Mouse (Mus musculus) limb, embryonic 14.5 days (tissue): ENCODE data around the gene Eif4g3. TPM values are rescaled to one million over a fixed set of nuclear protein-coding genes. Genes with fewer than 3 reads are reported as not detected.

Source experiments
- ATAC-seq: fragments of 200-750 bp; cut with Nextera tagmentation; 2 replicates; pipeline ENCODE4 v1.8.0; 2017; ENCODE audit warnings: low read depth, moderate number of reproducible peaks, moderate TSS enrichment; ENCODE audit not compliant: low FRiP score
- DNase-seq: peaks from one replicate; pipeline ENCODE4 v3.0.0-alpha.2; 2015; ENCODE audit warnings: low spot score
- H3K27ac ChIP-seq: fragments of 300-500 bp; sonication (generic); replicated peaks from 2 replicates; pipeline ENCODE4 v1.5.1; 2014; ENCODE audit warnings: low read depth, mild to moderate bottlenecking, low read length, moderate library complexity, mixed read lengths
- H3K27me3 ChIP-seq: fragments of 300-500 bp; sonication (generic); 2 replicates; pipeline ENCODE4 v1.6.1; 2014; ENCODE audit warnings: low read length, mixed read lengths; ENCODE audit not compliant: control insufficient read depth, insufficient read depth
- H3K36me3 ChIP-seq: fragments of 300-500 bp; sonication (generic); 2 replicates; pipeline ENCODE4 v1.6.1; 2014; ENCODE audit warnings: mild to moderate bottlenecking, low read length, moderate library complexity, mixed read lengths; ENCODE audit not compliant: control insufficient read depth, insufficient read depth
- H3K4me1 ChIP-seq: fragments of 300-500 bp; sonication (generic); 2 replicates; pipeline ENCODE4 v1.6.1; 2014; ENCODE audit warnings: antibody characterized with exemption, low read length, mixed read lengths; ENCODE audit not compliant: control insufficient read depth, insufficient read depth
- H3K4me2 ChIP-seq: fragments of 300-500 bp; sonication (generic); replicated peaks from 2 replicates; pipeline ENCODE4 v1.6.1; 2014; ENCODE audit warnings: low read depth, mild to moderate bottlenecking, low read length, moderate library complexity; ENCODE audit not compliant: severe bottlenecking
- H3K4me3 ChIP-seq: fragments of 300-500 bp; sonication (generic); replicated peaks from 2 replicates; pipeline ENCODE4 v1.5.1; 2014; ENCODE audit warnings: low read length
- H3K9ac ChIP-seq: fragments of 300-500 bp; sonication (generic); 2 replicates; pipeline ENCODE4 v1.6.1; 2014; ENCODE audit warnings: mild to moderate bottlenecking, low read depth, low read length, moderate library complexity; ENCODE audit not compliant: severe bottlenecking
- H3K9me3 ChIP-seq: fragments of 300-500 bp; sonication (generic); 2 replicates; pipeline ENCODE4 v1.6.1; 2016; ENCODE audit warnings: low read length; ENCODE audit not compliant: control insufficient read depth
- POLR2A ChIP-seq: fragments of 200-500 bp; IDR thresholded peaks from 2 replicates; pipeline ENCODE4 v1.8.0; 2012; ENCODE audit warnings: inconsistent platforms, mild to moderate bottlenecking, moderate library complexity, borderline replicate concordance; ENCODE audit not compliant: insufficient read depth, insufficient read length; ENCODE audit errors: extremely low read depth
- WGBS: fragments of 180-500 bp; shearing (Covaris S2); extraction: QIAGEN DNeasy Blood & Tissue Kit; methylation state at CpG from one replicate; pipeline ENCODE4 v1.1.7; 2014; 5-methylcytosine and 5-hydroxymethylcytosine counted together
- polyA plus RNA-seq, 2 experiments: library from polyadenylated mRNA; depleted of rRNA in 1 of 2; stranded (reverse) in 1 of 2; unstranded in 1 of 2; fragments of >200 nt; fragmentation: Nextera tagmentation in 1 of 2; extraction: Ambion mirVana in 1 of 2; gene quantifications; 2 replicates each; pipeline versions ENCODE4 v1.2.1 to v1.2.3; 2012 to 2014

The Eif4g3 gene
- polyA plus RNA-seq, 2 experiments: 38.7 to 106 TPM

DNA sequence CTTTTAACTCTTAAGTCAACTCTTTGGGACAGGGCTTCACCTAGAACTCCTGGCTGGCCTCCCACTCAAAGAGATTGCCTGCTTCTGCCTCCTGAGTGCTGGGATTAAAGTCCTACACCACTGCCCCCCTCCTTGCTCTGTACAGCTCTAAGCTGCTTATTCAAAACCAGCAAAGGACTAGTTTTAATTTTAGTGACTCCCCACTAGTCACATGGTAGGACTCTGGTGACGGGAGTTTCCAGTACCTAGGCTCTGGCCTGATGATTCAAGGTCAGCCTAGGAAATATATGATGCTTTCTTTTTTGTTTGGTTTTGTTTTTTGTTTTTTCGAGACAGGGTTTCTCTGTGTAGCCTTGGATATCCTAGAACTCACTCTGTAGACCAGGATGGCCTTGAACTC is 172.0 kb downstream of the Eif4g3 start:
- no peak overlapping the region for H3K4me2 ChIP-seq
- peaks cover 88% of the 10 kb centered on the region for H3K36me3 ChIP-seq
- no peaks in the 10 kb centered on the region for H3K27me3 ChIP-seq
- DNase-seq: no peak
- H3K9me3 ChIP-seq: no peaks in the 10 kb centered on the region
- H3K9ac ChIP-seq: no peak overlapping the region
- H3K27ac ChIP-seq: no peak overlapping the region
- no peak for ATAC-seq
- WGBS: 97% methylated on average over 2 of the region's 2 CpGs
- no peak overlapping the region for H3K4me3 ChIP-seq
- TF ChIP-seq POLR2A: no peak
- H3K4me1 ChIP-seq: no peaks in the 10 kb centered on the region

DNA sequence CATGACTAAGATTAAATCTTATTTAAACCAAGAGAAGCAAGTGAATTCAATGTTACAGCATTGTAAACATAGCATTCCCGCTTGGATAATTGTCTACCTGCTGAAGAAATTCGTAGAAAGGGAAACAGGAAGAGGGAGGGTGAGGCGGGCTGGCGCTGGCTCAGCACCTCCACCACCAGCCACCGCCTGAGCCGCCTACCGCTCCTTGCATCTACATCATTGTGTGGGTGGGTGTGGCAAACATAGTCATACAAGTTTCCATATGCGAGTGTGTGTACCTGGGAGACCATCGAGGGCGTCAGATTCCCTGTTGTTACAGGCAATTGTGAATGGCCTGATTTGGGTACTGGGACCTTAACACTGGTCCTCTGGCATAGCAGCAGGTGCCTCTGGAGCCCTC is 173.7 kb downstream of the Eif4g3 start:
- no peaks in the 10 kb centered on the region for H3K4me1 ChIP-seq
- no peak overlapping the region for H3K9ac ChIP-seq
- H3K4me3 ChIP-seq: no peak overlapping the region
- 91% methylated on average over 10 of the region's 10 CpGs for WGBS
- H3K9me3 ChIP-seq: no peaks in the 10 kb centered on the region
- no peak for DNase-seq
- no peak overlapping the region for H3K27ac ChIP-seq
- no peak for TF ChIP-seq POLR2A
- no peak overlapping the region for H3K4me2 ChIP-seq
- H3K36me3 ChIP-seq: peaks cover 87% of the 10 kb centered on the region
- H3K27me3 ChIP-seq: no peaks in the 10 kb centered on the region
- ATAC-seq: no peak

DNA sequence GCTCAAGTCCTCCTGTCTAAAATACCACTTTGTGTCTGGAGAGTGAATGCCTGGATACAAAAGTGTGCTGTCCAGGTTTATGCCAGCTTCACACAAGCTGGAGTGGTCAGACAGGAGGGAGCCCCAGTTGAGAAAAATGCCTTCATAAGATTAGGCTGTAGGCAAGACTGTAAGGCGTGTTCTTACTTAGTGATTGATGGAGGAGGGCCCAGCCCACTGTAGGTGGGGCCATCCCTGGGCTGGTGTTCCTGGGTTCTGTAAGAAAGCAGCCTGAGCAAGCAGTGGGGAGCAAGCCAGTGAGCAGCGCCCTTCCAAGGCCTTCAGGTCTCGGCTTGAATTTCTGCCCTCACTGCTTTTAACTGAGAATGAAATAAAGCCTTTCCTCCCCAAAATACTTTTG is 175.3 kb downstream of the Eif4g3 start:
- no peak for TF ChIP-seq POLR2A
- DNase-seq: no peak
- Histone ChIP-seq H3K27ac (no peak overlapping the region), H3K36me3 (peaks cover 90% of the 10 kb centered on the region), H3K4me2 (no peak overlapping the region), H3K9ac (no peak overlapping the region), H3K9me3 (no peaks in the 10 kb centered on the region), H3K27me3 (no peaks in the 10 kb centered on the region), H3K4me1 (no peaks in the 10 kb centered on the region), H3K4me3 (no peak overlapping the region)
- WGBS: 72% methylated on average over 3 of the region's 3 CpGs
- ATAC-seq: no peak

- Histone ChIP-seq H3K4me3 (no peak overlapping the region), H3K36me3 (peaks cover 92% of the 10 kb centered on the region), H3K4me2 (no peak overlapping the region), H3K9ac (no peak overlapping the region), H3K27me3 (no peaks in the 10 kb centered on the region), H3K9me3 (no peaks in the 10 kb centered on the region), H3K4me1 (no peaks in the 10 kb centered on the region), H3K27ac (no peak overlapping the region)
- ATAC-seq (no peak), DNase-seq (no peak)
- 94% methylated on average over 4 of the region's 4 CpGs for WGBS
- no peak for TF ChIP-seq POLR2A
Measured at GRCm38 (mm10) chr4:138169420-138169819, 176.6 kb downstream of the Eif4g3 start.

DNA sequence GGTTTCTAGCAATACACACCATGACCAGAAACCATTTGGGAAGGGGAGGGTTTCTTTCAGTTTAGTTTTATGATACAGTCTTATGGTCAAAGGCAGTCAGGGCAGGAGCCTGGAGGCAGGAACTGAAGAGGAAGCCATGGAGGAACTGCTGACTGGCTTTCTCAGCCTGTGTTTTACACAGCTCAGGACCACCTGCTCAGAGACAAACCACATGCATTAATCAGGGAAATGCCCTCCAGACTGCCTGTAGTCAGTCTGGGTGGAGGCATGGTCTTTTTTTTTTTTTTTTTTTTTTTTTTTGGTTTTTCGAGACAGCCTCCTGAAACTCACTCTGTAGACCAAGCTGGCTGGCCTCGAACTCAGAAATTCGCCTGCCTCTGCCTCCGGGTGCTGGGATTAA is 179.9 kb downstream of the Eif4g3 start:
- Histone ChIP-seq H3K9me3 (no peaks in the 10 kb centered on the region), H3K4me3 (no peak overlapping the region), H3K27me3 (no peaks in the 10 kb centered on the region), H3K36me3 (peaks cover 92% of the 10 kb centered on the region), H3K9ac (no peak overlapping the region), H3K4me2 (no peak overlapping the region), H3K27ac (no peak overlapping the region), H3K4me1 (no peaks in the 10 kb centered on the region)
- no peak for TF ChIP-seq POLR2A
- ATAC-seq: no peak
- no peak for DNase-seq
- 92% methylated on average over 4 of the region's 4 CpGs for WGBS

- Histone ChIP-seq H3K4me3 (no peak overlapping the region), H3K36me3 (peaks cover 96% of the 10 kb centered on the region), H3K27ac (no peak overlapping the region), H3K9ac (no peak overlapping the region), H3K4me2 (no peak overlapping the region), H3K4me1 (no peaks in the 10 kb centered on the region), H3K27me3 (no peaks in the 10 kb centered on the region), H3K9me3 (no peaks in the 10 kb centered on the region)
- no peak for TF ChIP-seq POLR2A
- DNase-seq (no peak), ATAC-seq (no peak)
- 90% methylated on average over 5 of the region's 5 CpGs for WGBS
Measured at GRCm38 (mm10) chr4:138179391-138179790, 186.6 kb downstream of the Eif4g3 start.
